Mouse (Mus musculus) neural tube, embryonic 14.5 days (tissue): ENCODE measurements around the gene Hexb. TPM values are rescaled to one million over a fixed set of nuclear protein-coding genes. Genes with fewer than 3 reads are reported as not detected.
A peak's percentile ranks its signal among the peaks of the same experiment; 100 is the strongest.
"Not testable (repeated sequence)": the region's sequence is repeated elsewhere in the genome, so short reads cannot be mapped to it uniquely, and the experiment has no call there.

Source experiments
- ATAC-seq: fragments of 200-750 bp; cut with Nextera tagmentation; 2 replicates; pipeline ENCODE4 v1.8.0; 2017; ENCODE audit warnings: low read depth, mild to moderate bottlenecking, moderate TSS enrichment, moderate library complexity
- H3K27ac ChIP-seq: fragments of 300-500 bp; sonication (generic); 2 replicates; pipeline ENCODE4 v1.5.1; 2014; ENCODE audit warnings: low read depth, mild to moderate bottlenecking, control low read depth, low read length, moderate library complexity, mixed read lengths
- H3K27me3 ChIP-seq: fragments of 300-500 bp; sonication (generic); 2 replicates; pipeline ENCODE4 v1.6.1; 2014; ENCODE audit warnings: low read length; ENCODE audit not compliant: control insufficient read depth, insufficient read depth
- H3K36me3 ChIP-seq: fragments of 300-500 bp; sonication (generic); 2 replicates; pipeline ENCODE4 v1.6.1; 2014; ENCODE audit warnings: low read length, mixed read lengths; ENCODE audit not compliant: control insufficient read depth, insufficient read depth
- H3K4me1 ChIP-seq: fragments of 300-500 bp; sonication (generic); 2 replicates; pipeline ENCODE4 v1.6.1; 2014; ENCODE audit warnings: low read length; ENCODE audit not compliant: control insufficient read depth, insufficient read depth
- H3K4me2 ChIP-seq: fragments of 300-500 bp; sonication (generic); 2 replicates; pipeline ENCODE4 v1.6.1; 2014; ENCODE audit warnings: mild to moderate bottlenecking, low read depth, low read length, control low read depth
- H3K4me3 ChIP-seq: fragments of 300-500 bp; sonication (generic); 2 replicates; pipeline ENCODE4 v1.5.1; 2014; ENCODE audit warnings: low read depth, low read length, control low read depth, mixed read lengths
- H3K9ac ChIP-seq: fragments of 300-500 bp; sonication (generic); replicated peaks from 2 replicates; pipeline ENCODE4 v1.6.1; 2014; ENCODE audit warnings: low read depth, mild to moderate bottlenecking, control low read depth, low read length, mixed read lengths
- H3K9me3 ChIP-seq: fragments of 300-500 bp; sonication (generic); 2 replicates; pipeline ENCODE4 v1.6.1; 2016; ENCODE audit warnings: low read length; ENCODE audit not compliant: control insufficient read depth
- WGBS: fragments of 180-500 bp; shearing (Covaris S2); extraction: QIAGEN DNeasy Blood & Tissue Kit; methylation state at CpG from one replicate; pipeline ENCODE4 v1.1.7; 2014; 5-methylcytosine and 5-hydroxymethylcytosine counted together
- polyA plus RNA-seq: library from polyadenylated mRNA; unstranded; fragments of >200 nt; fragmentation: Nextera tagmentation; extraction: Ambion mirVana; gene quantifications from 2 replicates; pipeline ENCODE4 v1.2.1, GENCODE M21; 2014

Hexb gene
- polyA plus RNA-seq, 1 experiment from 2014 or later: 48.2 TPM

GRCm38 (mm10) chr13:97180113-97180828 lies 17.9 kb downstream of the Hexb start:
- no peak overlapping the region for H3K9ac ChIP-seq
- H3K27me3 ChIP-seq: no peaks in the 10 kb centered on the region
- H3K4me3 ChIP-seq: no peak overlapping the region
- ATAC-seq: no peak
- no peaks in the 10 kb centered on the region for H3K4me1 ChIP-seq
- H3K36me3 ChIP-seq: peaks cover 24% of the 10 kb centered on the region
- whole genome bisulfite sequencing: 70% methylated on average over 6 of the region's 6 CpGs
- no peak overlapping the region for H3K27ac ChIP-seq
- H3K4me2 ChIP-seq: no peak overlapping the region
- H3K9me3 ChIP-seq: no peaks in the 10 kb centered on the region

GRCm38 (mm10) chr13:97178943-97179342 lies 19.2 kb downstream of the Hexb start:
- no peak overlapping the region for H3K27ac ChIP-seq
- H3K4me1 ChIP-seq: no peaks in the 10 kb centered on the region
- peaks cover 37% of the 10 kb centered on the region for H3K36me3 ChIP-seq
- ATAC-seq: no peak
- H3K9me3 ChIP-seq: no peaks in the 10 kb centered on the region
- H3K4me2 ChIP-seq: no peak overlapping the region
- WGBS: 79% methylated on average over 7 of the region's 7 CpGs
- no peak overlapping the region for H3K4me3 ChIP-seq
- no peak overlapping the region for H3K9ac ChIP-seq
- no peaks in the 10 kb centered on the region for H3K27me3 ChIP-seq

GRCm38 (mm10) chr13:97176731-97177130 lies 21.4 kb downstream of the Hexb start:
- H3K36me3 ChIP-seq: peaks cover 55% of the 10 kb centered on the region
- no peak overlapping the region for H3K27ac ChIP-seq
- no peaks in the 10 kb centered on the region for H3K9me3 ChIP-seq
- H3K27me3 ChIP-seq: no peaks in the 10 kb centered on the region
- H3K9ac ChIP-seq: no peak overlapping the region
- 92% methylated on average over 5 of the region's 5 CpGs for WGBS
- no peak overlapping the region for H3K4me3 ChIP-seq
- no peak overlapping the region for H3K4me2 ChIP-seq
- no peak for ATAC-seq
- no peaks in the 10 kb centered on the region for H3K4me1 ChIP-seq

GRCm38 (mm10) chr13:97175520-97176264 lies 22.5 kb downstream of the Hexb start:
- no peak overlapping the region for H3K27ac ChIP-seq
- no peaks in the 10 kb centered on the region for H3K4me1 ChIP-seq
- H3K27me3 ChIP-seq: no peaks in the 10 kb centered on the region
- no peaks in the 10 kb centered on the region for H3K9me3 ChIP-seq
- WGBS: 83% methylated on average over 10 of the region's 10 CpGs
- ATAC-seq: no peak
- peaks cover 55% of the 10 kb centered on the region for H3K36me3 ChIP-seq
- no peak overlapping the region for H3K4me2 ChIP-seq
- no peak overlapping the region for H3K9ac ChIP-seq
- no peak overlapping the region for H3K4me3 ChIP-seq

DNA sequence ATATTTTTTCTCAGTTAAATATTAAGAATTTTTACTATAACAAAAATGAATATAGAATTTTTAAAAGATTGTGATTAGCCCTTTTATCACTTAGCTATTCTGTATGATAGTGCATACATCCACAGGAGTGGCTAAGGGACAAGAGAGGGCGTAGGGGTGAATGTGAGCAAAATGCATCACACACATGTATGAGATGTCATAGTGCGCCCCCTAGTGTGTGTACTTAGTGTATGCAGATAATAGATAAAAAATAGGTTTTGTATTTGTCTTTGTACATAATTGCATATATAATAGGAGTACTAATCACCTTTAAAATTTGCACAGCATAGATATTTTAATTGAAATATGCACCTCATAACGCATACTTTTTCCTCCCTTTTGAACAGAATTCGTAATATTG lies 52.3 kb downstream of the Hexb start:
- no peak overlapping the region for H3K4me3 ChIP-seq
- no peak for ATAC-seq
- H3K36me3 ChIP-seq: peaks cover 41% of the 10 kb centered on the region
- 62% methylated on average over 4 of the region's 4 CpGs for WGBS
- H3K9me3 ChIP-seq: no peaks in the 10 kb centered on the region
- H3K4me2 ChIP-seq: no peak overlapping the region
- H3K27me3 ChIP-seq: no peaks in the 10 kb centered on the region
- H3K4me1 ChIP-seq: no peaks in the 10 kb centered on the region
- H3K27ac ChIP-seq: no peak overlapping the region
- no peak overlapping the region for H3K9ac ChIP-seq

- no peak for ATAC-seq
Observed at GRCm38 (mm10) chr13:97142321-97142720, 55.8 kb downstream of the Hexb start.

GRCm38 (mm10) chr13:97138404-97138931 lies 59.7 kb downstream of the Hexb start:
- Histone ChIP-seq H3K36me3 (peaks cover 14% of the 10 kb centered on the region; the same call in 1 of the 2 replicates), H3K27ac (peak overlapping the region; percentile 88), H3K9ac (peak overlapping the region; percentile 81), H3K4me3 (peak overlapping the region; percentile 86), H3K4me2 (peak overlapping the region; percentile 54)
- 32% methylated on average over 8 of the region's 8 CpGs for WGBS
- H3K9me3 ChIP-seq, ATAC-seq, H3K27me3 ChIP-seq, H3K4me1 ChIP-seq: not testable (repeated sequence)

More at GRCm38 (mm10) chr13:97142321-97142720, 55.8 kb downstream of the Hexb start:
- H3K9ac ChIP-seq: no peak overlapping the region
- H3K4me1 ChIP-seq: peaks cover 6% of the 10 kb centered on the region; the same call in 1 of the 2 replicates
- H3K27ac ChIP-seq: no peak overlapping the region
- 92% methylated on average over 7 of the region's 7 CpGs for WGBS
- peaks cover 21% of the 10 kb centered on the region for H3K36me3 ChIP-seq
- no peaks in the 10 kb centered on the region for H3K27me3 ChIP-seq
- no peaks in the 10 kb centered on the region for H3K9me3 ChIP-seq
- H3K4me2 ChIP-seq: no peak overlapping the region
- no peak overlapping the region for H3K4me3 ChIP-seq

GRCm38 (mm10) chr13:97137466-97138400 lies 60.4 kb downstream of the Hexb start, which contains the start of the genes Gfm2 and Nsa2:
Gene Gfm2 (plus strand): TSS chr13:97137937.
Gene Nsa2 (minus strand): TSS chr13:97137937.
- peak; percentile 98 for ATAC-seq

More at GRCm38 (mm10) chr13:97137466-97138400, 60.4 kb downstream of the Hexb start, which contains the start of the genes Gfm2 and Nsa2:
- H3K4me1 ChIP-seq: peaks cover 6% of the 10 kb centered on the region; the same call in 1 of the 2 replicates
- peaks cover 11% of the 10 kb centered on the region; the same call in 1 of the 2 replicates for H3K36me3 ChIP-seq
- H3K27ac ChIP-seq: peak within 1 kb of the TSS; percentile 88
- no peaks in the 10 kb centered on the region for H3K9me3 ChIP-seq
- H3K4me3 ChIP-seq: peak within 1 kb of the TSS; percentile 86
- under 1% methylated on average over 57 of the region's 57 CpGs for WGBS
- H3K27me3 ChIP-seq: no peaks in the 10 kb centered on the region
- H3K9ac ChIP-seq: peak within 1 kb of the TSS; percentile 81
- peak within 1 kb of the TSS; percentile 80 for H3K4me2 ChIP-seq
